In genomic region chr5:4834819-4835480, GRCm38 (mm10) we compare ENCODE assay signal across 8 mouse cellular contexts.
DNase-seq lines count a peak whose midpoint lies in the region; ATAC-seq and TF ChIP-seq lines count a peak whose summit lies in the region.

No protein-coding gene starts in this region.

- WGBS in embryonic facial prominence, embryonic 12.5 days = 16% methylated on average over 13 of the region's 13 CpGs
- WGBS in hindbrain, embryonic 16.5 days = 16% methylated on average over 13 of the region's 13 CpGs

- peaks cover 18% of the 10 kb centered on the region for H3K4me1 ChIP-seq in embryonic facial prominence, embryonic 12.5 days
- H3K4me1 ChIP-seq in hindbrain, embryonic 16.5 days (ENCODE audit: control insufficient read depth, insufficient read depth, low read depth, low read length) = peaks cover 11% of the 10 kb centered on the region; the same call in 1 of the 2 replicates

- H3K4me2 ChIP-seq in embryonic facial prominence, embryonic 12.5 days (replicated peaks) = no peak overlapping the region
- no peak overlapping the region for H3K4me2 ChIP-seq in hindbrain, embryonic 16.5 days (ENCODE audit: low read length)

- no peaks in the 10 kb centered on the region for H3K36me3 ChIP-seq in embryonic facial prominence, embryonic 12.5 days
- no peaks in the 10 kb centered on the region for H3K36me3 ChIP-seq in hindbrain, embryonic 16.5 days (ENCODE audit: control insufficient read depth, insufficient read depth, low read length)

- no peak for TF ChIP-seq CTCF in left cerebral cortex, adult 2 months (IDR thresholded peaks at IDR 0.05)

- H3K27me3 ChIP-seq in embryonic facial prominence, embryonic 12.5 days = no peaks in the 10 kb centered on the region
- 0 out of 2 replicates have a peak, but pooled peaks cover 2% of the 10 kb centered on the region for H3K27me3 ChIP-seq in hindbrain, embryonic 16.5 days (replicated peaks; ENCODE audit: control insufficient read depth, insufficient read depth, low read length)

- no peaks in the 10 kb centered on the region for H3K9me3 ChIP-seq in embryonic facial prominence, embryonic 12.5 days
- no peaks in the 10 kb centered on the region for H3K9me3 ChIP-seq in hindbrain, embryonic 16.5 days (ENCODE audit: control insufficient read depth, low read length)

- intact Hi-C loops in left cerebral cortex, adult 2 months (cut with DNase I) = no loop called here
- intact Hi-C loops in left cerebral cortex, postnatal 14 days (cut with DNase I) = no loop called here

- DNase-seq in Muller cell, postnatal 12 days (ENCODE audit: inconsistent ontology term) = peak; percentile 51
- peak; percentile 28 for DNase-seq in lung, postnatal 25 days (ENCODE audit: low spot score)
- DNase-seq in left cerebral cortex, adult 2 months (ENCODE audit: extremely low spot score in 1 of 2, low spot score in 2 of 2) = no peak
- DNase-seq in ovary, postnatal 36 days (ENCODE audit: low spot score) = no peak
- DNase-seq in left cerebral cortex, postnatal 14 days (ENCODE audit: low spot score in 2 of 2) = no peak

- peak overlapping the region; percentile 57 for H3K27ac ChIP-seq in embryonic facial prominence, embryonic 12.5 days
- no peak overlapping the region for H3K27ac ChIP-seq in hindbrain, embryonic 16.5 days (ENCODE audit: low read depth, low read length)
- H3K27ac ChIP-seq in left cerebral cortex, adult 2 months = no peak overlapping the region

- peak; percentile 64; the same call in 1 of the 2 replicates for ATAC-seq in embryonic facial prominence, embryonic 12.5 days (ENCODE audit: insufficient number of reproducible peaks, insufficient read depth, low FRiP score, low TSS enrichment)
- peak; percentile 66 for ATAC-seq in hindbrain, embryonic 16.5 days
- ATAC-seq in monocyte, adult 5-6 weeks (replicated peaks; ENCODE audit: insufficient number of reproducible peaks, low FRiP score, low TSS enrichment, poor library complexity, severe bottlenecking) = no peak

- H3K9ac ChIP-seq in embryonic facial prominence, embryonic 12.5 days = no peak overlapping the region
- no peak overlapping the region for H3K9ac ChIP-seq in hindbrain, embryonic 16.5 days (ENCODE audit: low read depth, low read length)

- no peak overlapping the region for H3K4me3 ChIP-seq in embryonic facial prominence, embryonic 12.5 days
- no peak overlapping the region for H3K4me3 ChIP-seq in hindbrain, embryonic 16.5 days (ENCODE audit: low read length)
- H3K4me3 ChIP-seq in left cerebral cortex, adult 2 months = no peak overlapping the region

Comparison
In these comparisons a context has a peak if more than half of its experiments do, and no peak if none do; other contexts are left out.
1. DNase-seq: peak in Muller cell, postnatal 12 days (single experiment) and lung, postnatal 25 days (single experiment); none in left cerebral cortex, adult 2 months (0 of 2), ovary, postnatal 36 days (single experiment) and left cerebral cortex, postnatal 14 days (0 of 2).